Mouse (Mus musculus) liver, embryonic 11.5 days (tissue): Measurements from ENCODE around the gene Rab12. TPM values are rescaled to one million over a fixed set of nuclear protein-coding genes. Genes with fewer than 3 reads are reported as not detected.
"Not testable (repeated sequence)": the region's sequence is repeated elsewhere in the genome, so short reads cannot be mapped to it uniquely, and the experiment has no call there.

Experiments used
- ATAC-seq: fragments of 200-750 bp; cut with Nextera tagmentation; replicated peaks from 2 replicates; pipeline ENCODE4 v1.8.0; 2017; ENCODE audit warnings: moderate number of reproducible peaks, mild to moderate bottlenecking, moderate TSS enrichment, moderate library complexity; ENCODE audit not compliant: low FRiP score
- DNase-seq: peaks from one replicate; pipeline ENCODE4 v3.0.0-alpha.2; 2017; ENCODE audit warnings: low spot score
- H3K27ac ChIP-seq: fragments of 300-500 bp; sonication (generic); 2 replicates; pipeline ENCODE4 v1.5.1; 2014; ENCODE audit warnings: mild to moderate bottlenecking, low read depth, low read length, control low read depth
- H3K27me3 ChIP-seq: fragments of 300-500 bp; sonication (generic); replicated peaks from 2 replicates; pipeline ENCODE4 v1.6.1; 2014; ENCODE audit warnings: low read length, mixed read lengths; ENCODE audit not compliant: control insufficient read depth, insufficient read depth
- H3K36me3 ChIP-seq: fragments of 300-500 bp; sonication (generic); 2 replicates; pipeline ENCODE4 v1.6.1; 2014; ENCODE audit warnings: mild to moderate bottlenecking, low read length, moderate library complexity, mixed read lengths; ENCODE audit not compliant: control insufficient read depth, insufficient read depth
- H3K4me1 ChIP-seq: fragments of 300-500 bp; sonication (generic); replicated peaks from 2 replicates; pipeline ENCODE4 v1.6.1; 2014; ENCODE audit warnings: low read length, mixed read lengths; ENCODE audit not compliant: control insufficient read depth, insufficient read depth
- H3K4me2 ChIP-seq: fragments of 300-500 bp; sonication (generic); 2 replicates; pipeline ENCODE4 v1.6.1; 2014; ENCODE audit warnings: mild to moderate bottlenecking, control low read depth, moderate library complexity
- H3K4me3 ChIP-seq: fragments of 300-500 bp; sonication (generic); 2 replicates; pipeline ENCODE4 v1.5.1; 2014; ENCODE audit warnings: low read depth, low read length, control low read depth
- H3K9ac ChIP-seq: fragments of 300-500 bp; sonication (generic); 2 replicates; pipeline ENCODE4 v1.6.1; 2014; ENCODE audit warnings: low read depth, low read length, control low read depth
- H3K9me3 ChIP-seq: fragments of 300-500 bp; sonication (generic); 2 replicates; pipeline ENCODE4 v1.6.1; 2016; ENCODE audit warnings: low read length, inconsistent platforms, mixed read lengths; ENCODE audit not compliant: control insufficient read depth
- WGBS: fragments of 180-500 bp; shearing (Covaris S2); extraction: QIAGEN DNeasy Blood & Tissue Kit; methylation state at CpG from one replicate; pipeline ENCODE4 v1.1.7; 2014; 5-methylcytosine and 5-hydroxymethylcytosine counted together
- polyA plus RNA-seq: library from polyadenylated mRNA; unstranded; fragments of >200 nt; fragmentation: Nextera tagmentation; extraction: Ambion mirVana; gene quantifications from 2 replicates; pipeline ENCODE4 v1.2.1, GENCODE M21; 2014

Gene Rab12
- polyA plus RNA-seq, 1 experiment from 2014 or later = 24.5 TPM

- H3K27ac ChIP-seq = no peak overlapping the region
- ATAC-seq (no peak), DNase-seq (no peak)
- no peaks in the 10 kb centered on the region; the same call in 1 of the 2 replicates for H3K4me1 ChIP-seq
- H3K4me3 ChIP-seq = no peak overlapping the region
- 76% methylated on average over 5 of the region's 5 CpGs for WGBS
- H3K9me3 ChIP-seq = no peaks in the 10 kb centered on the region
- H3K9ac ChIP-seq = no peak overlapping the region
- no peak overlapping the region for H3K4me2 ChIP-seq
- no peaks in the 10 kb centered on the region for H3K36me3 ChIP-seq
- H3K27me3 ChIP-seq = no peaks in the 10 kb centered on the region
Observed at GRCm38 (mm10) chr17:66523396-66523795, 3.9 kb upstream of the Rab12 start.

- not testable (repeated sequence) for H3K4me2 ChIP-seq, DNase-seq, H3K9ac ChIP-seq, H3K36me3 ChIP-seq, H3K4me1 ChIP-seq, H3K4me3 ChIP-seq, H3K27me3 ChIP-seq, H3K27ac ChIP-seq, H3K9me3 ChIP-seq, ATAC-seq
- WGBS = 80% methylated on average over 1 of the region's 1 CpGs
Observed at GRCm38 (mm10) chr17:66522631-66523030, 3.1 kb upstream of the Rab12 start.

GRCm38 (mm10) chr17:66518877-66519553 is 514 bp downstream of the Rab12 start:
- Histone ChIP-seq H3K9ac (peak overlapping the region; percentile 93), H3K9me3 (no peaks in the 10 kb centered on the region), H3K4me3 (peak overlapping the region; percentile 92), H3K27ac (peak overlapping the region; percentile 22; the same call in 1 of the 2 replicates), H3K36me3 (no peaks in the 10 kb centered on the region), H3K4me1 (no peaks in the 10 kb centered on the region; the same call in 1 of the 2 replicates), H3K27me3 (no peaks in the 10 kb centered on the region), H3K4me2 (peak overlapping the region; percentile 73)
- ATAC-seq (peak; percentile 54), DNase-seq (peak; percentile 57)
- WGBS = under 1% methylated on average over 57 of the region's 57 CpGs

- H3K4me2 ChIP-seq = no peak overlapping the region
- no peaks in the 10 kb centered on the region for H3K36me3 ChIP-seq
- WGBS = 89% methylated on average over 4 of the region's 4 CpGs
- DNase-seq = no peak
- H3K9ac ChIP-seq = no peak overlapping the region
- no peaks in the 10 kb centered on the region; the same call in 1 of the 2 replicates for H3K4me1 ChIP-seq
- no peaks in the 10 kb centered on the region for H3K9me3 ChIP-seq
- no peak overlapping the region for H3K27ac ChIP-seq
- ATAC-seq = no peak
- H3K27me3 ChIP-seq = no peaks in the 10 kb centered on the region
- no peak overlapping the region for H3K4me3 ChIP-seq
Observed at GRCm38 (mm10) chr17:66516953-66517352, 2.6 kb downstream of the Rab12 start.

GRCm38 (mm10) chr17:66514288-66514995 is 5.1 kb downstream of the Rab12 start:
- H3K36me3 ChIP-seq = no peaks in the 10 kb centered on the region
- no peaks in the 10 kb centered on the region for H3K27me3 ChIP-seq
- H3K27ac ChIP-seq = no peak overlapping the region
- 69% methylated on average over 10 of the region's 10 CpGs for whole genome bisulfite sequencing
- no peaks in the 10 kb centered on the region for H3K9me3 ChIP-seq
- peaks cover 5% of the 10 kb centered on the region for H3K4me1 ChIP-seq
- H3K4me2 ChIP-seq = no peak overlapping the region
- H3K9ac ChIP-seq = no peak overlapping the region
- no peak for ATAC-seq
- H3K4me3 ChIP-seq = no peak overlapping the region
- no peak for DNase-seq

GRCm38 (mm10) chr17:66512202-66512956 is 7.2 kb downstream of the Rab12 start:
- no peak overlapping the region for H3K9ac ChIP-seq
- 0 out of 2 replicates have a peak, but pooled peaks cover 2% of the 10 kb centered on the region for H3K36me3 ChIP-seq
- 0 out of 2 replicates have a peak, but pooled peaks have one; percentile 21 for ATAC-seq
- H3K4me1 ChIP-seq = peaks cover 5% of the 10 kb centered on the region
- no peak overlapping the region for H3K4me2 ChIP-seq
- no peaks in the 10 kb centered on the region for H3K9me3 ChIP-seq
- no peaks in the 10 kb centered on the region for H3K27me3 ChIP-seq
- no peak overlapping the region for H3K27ac ChIP-seq
- WGBS = 78% methylated on average over 15 of the region's 15 CpGs
- DNase-seq = no peak
- no peak overlapping the region for H3K4me3 ChIP-seq

GRCm38 (mm10) chr17:66510221-66510683 is 9.3 kb downstream of the Rab12 start:
- ATAC-seq (peak; percentile 32; the same call in 1 of the 2 replicates), DNase-seq (no peak)
- Histone ChIP-seq H3K4me1 (peaks cover 5% of the 10 kb centered on the region), H3K9ac (no peak overlapping the region), H3K27me3 (no peaks in the 10 kb centered on the region), H3K4me2 (no peak overlapping the region), H3K4me3 (no peak overlapping the region), H3K27ac (peak overlapping the region; percentile 19; the same call in 1 of the 2 replicates), H3K36me3 (peaks cover 2% of the 10 kb centered on the region; the same call in 1 of the 2 replicates), H3K9me3 (no peaks in the 10 kb centered on the region)
- 48% methylated on average over 10 of the region's 10 CpGs for WGBS

GRCm38 (mm10) chr17:66507049-66507954 is 12.2 kb downstream of the Rab12 start:
- Histone ChIP-seq H3K4me1 (peaks cover 5% of the 10 kb centered on the region), H3K9me3 (no peaks in the 10 kb centered on the region), H3K9ac (no peak overlapping the region), H3K36me3 (peaks cover 11% of the 10 kb centered on the region), H3K27me3 (no peaks in the 10 kb centered on the region), H3K4me2 (no peak overlapping the region), H3K27ac (no peak overlapping the region), H3K4me3 (no peak overlapping the region)
- ATAC-seq (no peak), DNase-seq (no peak)
- WGBS = 85% methylated on average over 9 of the region's 9 CpGs
